Mouse (Mus musculus) forebrain, embryonic 10.5 days (tissue): ENCODE measurements around the gene Arrdc5. TPM values are rescaled to one million over a fixed set of nuclear protein-coding genes. Genes with fewer than 3 reads are reported as not detected.
A peak's percentile ranks its signal among the peaks of the same experiment; 100 is the strongest.

Experiments used
- DNase-seq: peaks from one replicate; pipeline ENCODE4 v3.0.0-alpha.2; 2017; ENCODE audit warnings: low spot score; ENCODE audit errors: extremely low spot score
- H3K27ac ChIP-seq: fragments of 300-500 bp; sonication (generic); 2 replicates; pipeline ENCODE4 v1.5.1; 2016; ENCODE audit warnings: mild to moderate bottlenecking
- H3K27me3 ChIP-seq: fragments of 300-500 bp; sonication (generic); 2 replicates; pipeline ENCODE4 v1.6.1; 2016; ENCODE audit warnings: mild to moderate bottlenecking; ENCODE audit not compliant: poor library complexity, severe bottlenecking
- H3K36me3 ChIP-seq: fragments of 300-500 bp; sonication (generic); replicated peaks from 2 replicates; pipeline ENCODE4 v1.6.1; 2016; ENCODE audit warnings: mild to moderate bottlenecking, moderate library complexity
- H3K4me1 ChIP-seq: fragments of 300-500 bp; sonication (generic); 2 replicates; pipeline ENCODE4 v1.6.1; 2016
- H3K4me3 ChIP-seq: fragments of 300-500 bp; sonication (generic); 2 replicates; pipeline ENCODE4 v1.5.1; 2016; ENCODE audit warnings: mild to moderate bottlenecking, moderate library complexity
- H3K9me3 ChIP-seq: fragments of 300-500 bp; sonication (generic); 2 replicates; pipeline ENCODE4 v1.6.1; 2016; ENCODE audit warnings: mild to moderate bottlenecking, moderate library complexity
- WGBS: fragments of 180-500 bp; shearing (Covaris S2); methylation state at CpG from one replicate; pipeline ENCODE4 v1.1.7; 2016; 5-methylcytosine and 5-hydroxymethylcytosine counted together
- polyA plus RNA-seq: library from polyadenylated mRNA; unstranded; fragments of >200 nt; fragmentation: Nextera tagmentation; extraction: Ambion mirVana; gene quantifications from 2 replicates; pipeline ENCODE4 v1.2.1, GENCODE M21; 2016

Gene Arrdc5
- polyA plus RNA-seq, 1 experiment from 2014 or later = not detected

DNA sequence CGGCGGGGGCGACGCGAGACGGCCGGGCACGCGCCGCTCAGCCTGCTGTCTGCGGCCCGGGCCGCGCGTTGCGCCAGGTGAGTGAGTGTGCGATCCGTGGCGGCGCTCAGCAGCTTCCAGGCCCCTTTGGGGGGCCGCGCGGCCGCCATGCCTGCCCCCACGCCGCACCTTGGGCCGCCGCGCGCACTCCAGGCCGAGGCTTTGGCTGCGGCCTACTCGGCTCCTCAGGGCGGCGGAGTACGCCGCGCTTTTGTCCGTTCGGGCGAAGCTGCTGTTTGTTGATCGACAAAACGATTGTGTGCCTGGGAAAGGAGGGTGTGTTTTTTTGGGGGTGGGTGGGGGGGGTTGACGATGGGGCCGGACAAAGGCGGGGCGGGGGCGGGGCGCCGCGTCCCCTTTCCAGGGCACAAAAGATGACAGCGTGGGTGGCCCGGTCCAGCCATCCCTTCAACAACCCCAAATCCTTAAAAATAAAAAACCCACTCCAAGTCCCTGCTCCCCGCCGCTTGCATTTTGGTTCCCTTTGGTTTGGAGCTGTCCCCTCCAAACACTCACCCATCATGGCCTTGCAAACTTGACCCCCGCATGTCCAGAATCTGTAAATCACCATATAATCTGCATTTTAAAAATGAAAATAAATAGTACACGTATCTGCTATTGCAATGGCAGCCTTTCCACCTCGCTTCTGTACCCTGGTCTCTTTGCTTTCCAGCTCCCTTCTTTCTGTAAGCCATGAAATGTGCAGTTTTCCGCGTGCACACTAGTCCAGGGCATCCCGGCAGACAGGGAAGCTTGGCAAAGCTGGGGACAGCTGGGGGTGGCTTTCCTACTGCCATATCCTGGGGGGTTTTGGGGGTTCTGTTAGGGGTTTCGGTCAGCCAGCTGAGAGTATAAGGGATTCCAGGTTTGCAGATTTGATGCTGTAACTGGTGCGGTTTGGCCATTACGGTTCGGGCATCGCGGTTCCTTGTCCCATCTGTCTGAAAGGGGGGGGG, 26.4 kb upstream of the Arrdc5 start:
- peak; percentile 51 for DNase-seq
- peaks cover 51% of the 10 kb centered on the region for H3K4me1 ChIP-seq
- no peaks in the 10 kb centered on the region for H3K9me3 ChIP-seq
- no peaks in the 10 kb centered on the region for H3K27me3 ChIP-seq
- H3K36me3 ChIP-seq = peaks cover 32% of the 10 kb centered on the region
- 3% methylated on average over 67 of the region's 67 CpGs for WGBS
- H3K4me3 ChIP-seq = peak overlapping the region; percentile 90
- peak overlapping the region; percentile 94 for H3K27ac ChIP-seq

DNA sequence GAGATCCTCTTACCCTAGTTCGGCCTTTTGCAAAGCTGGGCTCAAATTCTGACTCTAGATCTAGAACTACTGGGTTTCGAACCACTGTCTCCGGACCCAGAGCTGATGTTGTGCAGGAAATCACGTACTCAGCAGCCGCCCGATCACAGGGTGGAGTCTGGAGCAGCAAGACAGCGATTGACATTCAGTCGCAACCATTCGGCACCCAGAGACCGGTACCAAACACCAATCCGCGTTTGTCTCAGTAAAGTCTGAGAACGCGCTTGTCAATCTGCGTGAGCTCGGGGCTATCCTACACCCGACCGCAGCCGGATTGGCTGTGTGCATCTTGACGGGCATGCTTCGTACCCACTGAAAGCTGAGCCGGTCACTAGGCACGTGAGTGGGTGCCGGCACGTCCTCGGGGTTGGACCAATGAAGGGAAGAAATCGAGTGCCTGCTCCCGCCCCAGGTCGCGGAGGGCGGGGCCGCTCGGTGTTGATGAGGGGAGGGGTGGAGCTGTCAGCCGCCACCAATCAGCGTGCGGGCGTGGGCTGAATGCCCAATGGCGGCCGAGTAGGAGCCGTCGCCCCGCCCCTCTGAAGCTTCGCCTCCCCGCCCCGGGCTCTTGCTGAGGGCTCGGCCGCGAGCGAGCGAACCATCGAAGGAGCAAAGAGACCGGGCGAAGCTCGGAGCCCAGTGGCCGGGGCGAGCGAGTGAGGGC, 25.5 kb upstream of the Arrdc5 start, which contains the start of gene Kdm4b:
Gene Kdm4b, plus strand, starts transcription at position 613 of the 703 bp plus-strand sequence.
- no peaks in the 10 kb centered on the region for H3K9me3 ChIP-seq
- H3K27me3 ChIP-seq = no peaks in the 10 kb centered on the region
- peaks cover 41% of the 10 kb centered on the region for H3K36me3 ChIP-seq
- peak within 1 kb of the TSS; percentile 94 for H3K27ac ChIP-seq
- DNase-seq = peak; percentile 99
- peaks cover 45% of the 10 kb centered on the region for H3K4me1 ChIP-seq
- WGBS = under 1% methylated on average over 57 of the region's 57 CpGs
- peak within 1 kb of the TSS; percentile 90 for H3K4me3 ChIP-seq

DNA sequence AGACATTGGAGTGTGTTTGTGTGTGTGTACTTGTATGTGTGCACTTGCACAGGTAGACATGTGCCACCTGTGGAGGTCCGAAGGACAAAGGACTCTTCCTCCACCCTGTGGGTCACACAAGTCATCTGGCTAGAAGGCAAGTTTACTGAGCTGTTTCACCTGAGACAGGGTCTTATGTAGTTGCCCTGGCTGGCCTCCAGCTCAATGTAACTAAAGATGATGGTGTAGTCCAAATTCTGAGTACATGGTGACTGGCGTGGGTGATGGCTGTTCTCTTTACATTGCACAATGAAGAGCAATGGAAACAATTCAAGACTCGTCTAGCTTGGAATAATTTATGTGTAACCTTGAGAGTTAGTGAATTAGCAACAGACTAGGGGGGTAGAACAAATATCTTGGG, 24.3 kb upstream of the Arrdc5 start:
- Histone ChIP-seq H3K9me3 (no peaks in the 10 kb centered on the region), H3K27ac (no peak overlapping the region), H3K4me1 (peaks cover 37% of the 10 kb centered on the region), H3K4me3 (no peak overlapping the region), H3K27me3 (no peaks in the 10 kb centered on the region), H3K36me3 (peaks cover 53% of the 10 kb centered on the region)
- no peak for DNase-seq
- 79% methylated on average over 3 of the region's 3 CpGs for WGBS

DNA sequence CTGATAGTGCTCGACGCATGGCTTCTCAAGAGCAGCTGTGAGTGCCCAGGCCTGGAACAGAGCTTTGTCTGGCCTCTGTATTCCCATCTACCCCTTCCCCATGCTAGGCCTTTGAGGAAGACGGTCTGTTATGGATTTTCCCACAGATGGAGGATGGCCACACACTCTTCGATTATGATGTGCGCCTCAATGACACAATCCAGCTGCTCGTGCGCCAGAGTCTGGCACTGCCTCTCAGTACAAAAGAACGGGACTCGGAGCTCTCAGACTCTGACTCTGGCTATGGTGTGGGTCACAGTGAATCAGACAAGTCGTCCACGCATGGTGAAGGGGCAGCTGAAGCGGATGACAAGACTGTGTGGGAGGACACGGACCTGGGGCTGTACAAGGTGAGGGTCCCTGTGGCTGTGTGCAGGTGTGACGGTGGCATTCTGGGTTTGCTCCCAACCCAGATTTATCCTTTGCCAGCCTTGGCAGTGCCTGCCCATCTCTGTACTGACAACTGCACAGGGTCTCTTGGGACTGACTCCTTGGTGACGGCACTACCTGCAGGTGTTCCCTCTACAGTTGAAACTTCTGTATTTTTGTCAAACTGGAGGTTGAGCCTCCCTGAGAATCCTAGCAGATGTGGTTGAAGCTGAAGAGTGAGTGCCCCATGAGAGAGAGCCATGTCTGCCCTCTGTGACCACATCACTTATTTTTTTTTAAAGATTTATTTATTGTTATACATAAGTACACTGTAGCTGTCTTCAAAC, 9.3 kb upstream of the Arrdc5 start:
- no peaks in the 10 kb centered on the region for H3K9me3 ChIP-seq
- H3K27me3 ChIP-seq = no peaks in the 10 kb centered on the region
- H3K27ac ChIP-seq = no peak overlapping the region
- H3K36me3 ChIP-seq = peaks cover 96% of the 10 kb centered on the region
- H3K4me3 ChIP-seq = no peak overlapping the region
- WGBS = 93% methylated on average over 15 of the region's 15 CpGs
- no peak for DNase-seq
- peaks cover 45% of the 10 kb centered on the region for H3K4me1 ChIP-seq

DNA sequence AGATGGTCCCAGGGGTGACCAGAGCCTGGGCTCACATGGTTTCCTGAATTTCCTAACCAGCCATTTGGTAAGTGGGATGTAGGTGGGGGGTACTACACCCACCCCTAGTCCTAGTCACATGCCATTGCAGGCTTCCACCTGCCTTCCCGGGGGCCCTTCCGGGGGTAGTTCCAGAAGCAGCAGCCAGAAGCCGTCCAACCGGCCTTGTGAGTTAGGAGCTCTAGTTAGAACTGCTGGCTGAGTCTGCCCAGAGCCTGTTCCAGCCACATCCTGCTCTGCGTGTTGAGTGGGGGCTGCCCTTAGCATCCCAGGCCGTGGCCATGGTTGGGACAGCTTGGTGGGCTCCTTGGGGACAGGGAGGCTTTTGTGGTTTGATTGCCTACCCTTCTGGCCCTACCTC, 8.0 kb upstream of the Arrdc5 start:
- DNase-seq = no peak
- H3K36me3 ChIP-seq = peaks cover 84% of the 10 kb centered on the region

DNA sequence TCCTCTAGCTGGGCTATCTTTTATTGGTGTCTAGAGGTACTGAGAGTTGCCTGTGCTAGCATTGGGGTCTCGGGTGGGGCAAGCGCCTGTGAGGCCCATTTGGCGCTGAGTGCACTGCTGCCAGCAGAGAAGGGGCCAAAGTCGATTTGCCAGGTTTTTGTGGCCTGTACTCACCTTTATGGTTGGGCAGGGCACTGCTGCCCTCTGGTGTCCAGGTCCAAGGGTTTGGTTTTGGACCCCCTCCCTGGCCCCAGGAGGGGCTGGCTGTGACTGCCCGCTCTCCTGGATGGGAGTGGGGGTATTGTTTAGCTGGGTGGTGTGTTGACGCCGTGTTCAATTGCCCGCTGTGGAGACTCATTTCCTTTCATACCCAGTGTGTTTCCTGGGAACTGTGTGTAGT, 5.7 kb upstream of the Arrdc5 start:
- peaks cover 63% of the 10 kb centered on the region for H3K4me1 ChIP-seq
- H3K36me3 ChIP-seq = peaks cover 61% of the 10 kb centered on the region
- H3K4me3 ChIP-seq = peak overlapping the region; percentile 70
- DNase-seq = no peak
- WGBS = 77% methylated on average over 8 of the region's 8 CpGs
- H3K27ac ChIP-seq = peak overlapping the region; percentile 99
- H3K27me3 ChIP-seq = no peaks in the 10 kb centered on the region
- H3K9me3 ChIP-seq = no peaks in the 10 kb centered on the region

More for the DNA sequence above, 8.0 kb upstream of the Arrdc5 start:
- Histone ChIP-seq H3K27me3 (no peaks in the 10 kb centered on the region), H3K27ac (no peak overlapping the region), H3K4me1 (peaks cover 53% of the 10 kb centered on the region), H3K4me3 (no peak overlapping the region), H3K9me3 (no peaks in the 10 kb centered on the region)
- WGBS = 89% methylated on average over 6 of the region's 6 CpGs

DNA sequence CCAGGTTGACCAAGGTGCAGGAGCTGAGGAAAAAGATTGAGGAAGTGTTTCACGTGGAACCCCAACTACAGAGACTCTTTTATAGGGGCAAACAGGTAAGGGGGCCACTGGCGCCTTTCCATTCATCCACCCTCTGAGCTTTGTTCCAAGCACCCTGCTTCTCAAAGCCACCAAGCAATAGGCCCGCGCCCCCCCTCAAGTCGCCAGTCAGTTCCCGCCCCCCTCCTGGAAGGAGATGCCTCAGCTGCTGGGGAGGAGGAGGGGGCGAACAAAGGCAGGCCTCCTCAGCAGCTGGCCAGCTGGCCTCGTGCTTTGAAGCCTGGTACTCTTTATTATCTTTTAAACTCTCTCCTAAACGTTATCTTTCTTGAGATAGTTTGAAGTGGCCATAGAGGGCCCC, 5.1 kb upstream of the Arrdc5 start:
- H3K36me3 ChIP-seq = peaks cover 54% of the 10 kb centered on the region
- peak overlapping the region; percentile 70 for H3K4me3 ChIP-seq
- 41% methylated on average over 9 of the region's 9 CpGs for WGBS
- H3K27ac ChIP-seq = peak overlapping the region; percentile 99
- DNase-seq = no peak
- peaks cover 63% of the 10 kb centered on the region for H3K4me1 ChIP-seq
- no peaks in the 10 kb centered on the region for H3K27me3 ChIP-seq
- no peaks in the 10 kb centered on the region for H3K9me3 ChIP-seq

DNA sequence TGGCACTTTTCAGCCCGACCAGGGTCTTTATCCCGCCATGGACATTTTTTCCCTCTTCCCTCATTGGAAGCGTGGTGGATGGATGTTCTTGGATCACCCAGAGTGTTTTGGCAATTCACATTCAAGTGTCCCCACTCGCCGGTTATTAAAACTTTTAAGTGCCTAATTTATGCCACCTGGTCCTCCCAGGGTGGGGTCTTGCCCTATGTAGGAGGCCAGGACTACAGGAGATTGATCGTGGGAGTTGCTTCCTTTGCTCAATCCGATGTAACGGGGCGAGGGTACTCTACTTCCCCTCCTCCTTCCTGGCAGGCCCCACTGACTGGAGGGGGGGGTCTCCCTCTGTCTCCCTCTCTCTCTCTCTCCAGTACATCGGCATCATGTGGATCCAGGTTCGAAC, 4.6 kb upstream of the Arrdc5 start:
- Histone ChIP-seq H3K36me3 (peaks cover 50% of the 10 kb centered on the region), H3K4me1 (peaks cover 63% of the 10 kb centered on the region), H3K4me3 (peak overlapping the region; percentile 70), H3K27ac (peak overlapping the region; percentile 99), H3K9me3 (no peaks in the 10 kb centered on the region), H3K27me3 (no peaks in the 10 kb centered on the region)
- no peak for DNase-seq
- WGBS = 23% methylated on average over 11 of the region's 11 CpGs

DNA sequence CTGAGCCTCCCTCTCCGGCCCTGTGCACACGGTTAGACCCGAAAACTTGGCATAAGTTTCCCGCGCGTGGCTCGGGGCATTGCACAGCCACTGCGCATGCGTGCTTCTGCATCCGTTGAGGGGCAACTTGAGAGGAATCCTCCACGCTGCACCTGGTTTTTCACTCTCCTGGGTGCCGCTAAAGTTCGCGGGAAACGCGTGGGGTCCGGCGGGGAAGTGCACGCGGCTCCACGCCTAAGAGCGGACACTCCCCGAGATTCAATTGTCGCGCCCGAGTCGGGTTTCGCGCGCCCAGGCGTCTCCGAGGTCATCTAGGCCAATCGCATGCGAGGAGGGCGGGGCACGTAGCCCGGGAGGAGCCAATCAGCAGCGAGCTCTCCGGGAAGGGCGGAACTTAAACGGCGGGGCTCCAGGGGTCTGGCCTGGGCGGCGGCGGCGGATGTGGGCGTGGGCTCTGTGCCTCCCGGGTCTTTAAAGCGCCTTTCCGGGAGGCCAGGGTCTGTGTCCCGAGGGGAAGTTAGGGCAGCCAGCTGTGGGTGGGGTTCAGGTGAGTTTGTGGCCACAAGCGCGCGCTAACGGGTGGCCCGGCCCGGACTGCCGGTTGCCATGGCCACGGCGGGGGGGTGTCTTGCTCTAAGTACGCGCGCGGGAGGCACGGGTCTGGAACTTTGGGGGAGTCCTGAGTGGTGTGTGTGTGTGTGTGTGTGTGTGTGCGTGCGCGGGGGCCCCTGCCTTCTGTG, 3.9 kb upstream of the Arrdc5 start:
- H3K27me3 ChIP-seq = no peaks in the 10 kb centered on the region
- under 1% methylated on average over 68 of the region's 68 CpGs for WGBS
- H3K4me3 ChIP-seq = peak overlapping the region; percentile 70
- H3K27ac ChIP-seq = peak overlapping the region; percentile 99
- DNase-seq = peak; percentile 98
- peaks cover 43% of the 10 kb centered on the region for H3K36me3 ChIP-seq
- no peaks in the 10 kb centered on the region for H3K9me3 ChIP-seq
- H3K4me1 ChIP-seq = peaks cover 63% of the 10 kb centered on the region

DNA sequence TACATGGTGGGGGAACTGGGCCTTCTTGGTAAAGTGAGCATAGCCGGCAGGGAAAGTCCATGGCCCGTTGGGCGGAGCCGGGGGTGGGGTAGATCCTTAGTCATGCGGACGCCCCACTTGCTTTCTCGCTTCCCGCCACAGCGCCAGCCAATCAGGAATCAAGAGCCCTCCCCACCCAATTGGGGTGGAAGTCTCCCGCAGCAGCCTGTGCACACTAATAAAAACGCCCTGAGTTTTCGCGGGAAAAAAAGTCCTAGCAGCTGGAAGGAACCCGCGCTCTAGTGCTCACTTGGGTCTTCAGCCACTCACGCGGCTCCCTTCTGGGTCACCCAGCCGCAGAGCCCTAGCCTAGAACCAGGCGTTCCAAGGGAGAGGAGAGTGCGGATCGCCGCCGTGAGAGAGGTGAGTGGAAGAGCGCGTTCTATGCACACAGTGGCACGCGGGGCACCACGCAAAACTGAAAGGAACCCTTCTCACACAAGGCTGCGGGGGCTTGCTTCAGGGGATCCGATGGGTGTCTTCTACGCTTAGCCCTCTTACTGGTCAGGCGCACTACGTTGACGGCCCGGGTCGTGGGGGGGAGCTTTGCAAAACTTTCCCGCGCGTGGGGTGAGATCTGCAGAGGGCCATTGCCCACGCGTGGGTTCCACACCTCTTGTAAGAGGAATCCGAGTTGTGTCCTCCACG, 3.2 kb upstream of the Arrdc5 start, which contains the start of gene Uhrf1:
Gene Uhrf1, plus strand, starts transcription at position 162 of the 687 bp plus-strand sequence.
- H3K9me3 ChIP-seq = no peaks in the 10 kb centered on the region
- H3K27me3 ChIP-seq = no peaks in the 10 kb centered on the region
- peaks cover 36% of the 10 kb centered on the region for H3K36me3 ChIP-seq
- peaks cover 56% of the 10 kb centered on the region for H3K4me1 ChIP-seq
- under 1% methylated on average over 43 of the region's 43 CpGs for WGBS
- H3K27ac ChIP-seq = peak within 1 kb of the TSS; percentile 99
- peak within 1 kb of the TSS; percentile 70 for H3K4me3 ChIP-seq
- peak; percentile 91 for DNase-seq

DNA sequence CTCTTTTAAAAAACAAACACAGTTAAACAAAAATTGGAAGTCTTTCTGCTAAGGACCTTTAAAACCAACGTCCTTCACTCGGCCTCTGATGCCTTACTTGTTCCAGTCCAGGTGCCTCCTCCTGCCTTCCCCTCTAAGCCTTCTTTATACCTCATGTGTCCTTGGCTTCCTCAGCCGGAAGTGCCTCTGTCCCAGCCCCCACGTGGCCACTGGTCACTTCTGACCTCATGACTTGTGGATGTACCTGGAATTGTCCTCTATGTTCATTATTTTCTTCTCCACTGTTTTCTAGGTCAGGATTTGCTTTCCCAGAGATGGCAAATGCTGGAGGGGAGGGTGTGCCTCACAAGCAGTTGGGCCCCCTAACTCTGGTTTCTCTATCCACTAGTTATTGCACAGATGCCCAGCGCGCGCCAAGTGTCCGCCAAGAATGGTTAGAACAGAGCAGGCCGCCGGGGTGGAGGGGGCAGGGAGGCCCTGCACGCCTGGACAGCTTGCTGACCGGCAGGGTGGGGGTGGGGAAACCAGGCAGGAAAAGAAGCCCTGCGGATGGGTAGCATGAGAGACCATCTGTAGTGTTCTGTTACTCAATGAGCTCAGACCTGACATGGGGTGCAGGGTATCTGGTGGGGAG, 2.4 kb upstream of the Arrdc5 start:
- 27% methylated on average over 13 of the region's 13 CpGs for WGBS
- peaks cover 28% of the 10 kb centered on the region for H3K36me3 ChIP-seq
- DNase-seq = peak; percentile 73
- H3K27me3 ChIP-seq = no peaks in the 10 kb centered on the region
- peak overlapping the region; percentile 99 for H3K27ac ChIP-seq
- no peaks in the 10 kb centered on the region for H3K9me3 ChIP-seq
- peak overlapping the region; percentile 70 for H3K4me3 ChIP-seq
- peaks cover 47% of the 10 kb centered on the region for H3K4me1 ChIP-seq
